Mouse (Mus musculus) ES-Bruce4 (cell line): ENCODE measurements around the gene Ccdc148.

Source experiments
- CTCF ChIP-seq: IDR thresholded peaks from one replicate; pipeline ENCODE4 v1.8.1; 2011; ENCODE audit warnings: low read depth, low read length
- EP300 ChIP-seq: IDR thresholded peaks from 2 replicates; pipeline ENCODE4 v1.6.1; 2011; ENCODE audit warnings: low read depth, low read length; ENCODE audit not compliant: insufficient read depth
- POLR2A ChIP-seq: IDR thresholded peaks from one replicate; pipeline ENCODE4 v1.8.1; 2011; ENCODE audit warnings: low read length; ENCODE audit not compliant: insufficient read depth

DNA sequence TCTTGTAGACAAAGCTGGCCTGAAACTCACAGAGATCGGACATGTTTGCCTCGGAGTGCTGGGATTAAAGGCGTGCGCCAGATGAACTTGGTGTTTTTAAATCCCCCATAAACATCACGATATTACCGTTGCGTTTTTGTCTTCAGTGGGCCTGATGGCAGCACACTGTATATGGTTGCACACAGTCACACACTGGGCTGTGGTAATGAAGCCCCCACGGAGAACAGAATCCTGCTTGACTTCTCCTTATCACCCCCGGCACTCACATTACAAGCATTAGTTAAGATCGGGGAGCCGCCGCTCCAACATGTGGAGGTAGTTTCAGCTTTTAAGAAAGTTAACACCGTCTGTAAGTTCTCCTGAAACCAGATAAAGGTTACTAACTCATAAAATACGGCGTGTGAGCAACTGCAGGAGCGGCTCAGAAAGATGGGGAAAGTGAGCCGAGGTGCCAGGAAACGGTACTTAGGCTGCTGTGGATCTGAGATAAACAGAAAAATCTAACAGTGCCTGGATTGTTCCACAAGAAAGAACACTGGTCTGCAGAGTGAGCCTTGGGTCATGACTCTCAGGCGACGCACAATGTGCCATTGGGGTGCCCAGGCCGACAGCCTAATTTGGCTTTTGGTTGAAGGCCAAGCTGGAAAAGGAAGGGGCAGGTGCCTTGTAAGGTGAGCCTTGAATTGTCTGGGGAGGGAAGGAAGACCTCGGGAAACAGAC is 117.0 kb downstream of the Ccdc148 start:
- TF ChIP-seq CTCF (no peak), POLR2A (no peak), EP300 (no peak)
